In genomic region chr7:105737648-105738047, GRCm38 (mm10) we compare ENCODE assay signal across 8 mouse cellular contexts. TPM values are rescaled to one million over a fixed set of nuclear protein-coding genes. Genes with fewer than 3 reads are reported as not detected.
A peak's percentile ranks its signal among the peaks of the same experiment; 100 is the strongest.
DNase-seq lines count a peak whose midpoint lies in the region; ATAC-seq and TF ChIP-seq lines count a peak whose summit lies in the region.

No protein-coding gene starts in this region.

- H3ac ChIP-seq in myocyte (ENCODE audit: control insufficient read depth, insufficient read length) = peak overlapping the region; percentile 96

- DNase-seq in kidney, postnatal 0 days (ENCODE audit: low spot score) = peak; percentile 16
- no peak for DNase-seq in kidney, adult 9 months
- no peak for DNase-seq in hindbrain, postnatal 0 days (ENCODE audit: low spot score)
- DNase-seq in adrenal gland, postnatal 4 days (ENCODE audit: low spot score in 2 of 2) = no peak

- ATAC-seq in kidney, postnatal 0 days (replicated peaks; ENCODE audit: low FRiP score, low read depth) = no peak
- no peak for ATAC-seq in embryonic facial prominence, embryonic 12.5 days (ENCODE audit: insufficient number of reproducible peaks, insufficient read depth, low FRiP score, low TSS enrichment)
- ATAC-seq in hindbrain, postnatal 0 days = no peak
- no peak for ATAC-seq in megakaryocyte-erythroid progenitor cell, adult 5-6 weeks (replicated peaks; ENCODE audit: low FRiP score, low TSS enrichment, poor library complexity, severe bottlenecking)
- no peak for ATAC-seq in activated CD4-positive, CD25-positive, alpha-beta regulatory T cell, adult 4 months

- no peak for TF ChIP-seq POLR2A in myocyte (IDR thresholded peaks at IDR 0.05; ENCODE audit: insufficient read length, low read depth)

- no peak for TF ChIP-seq CTCF in kidney, postnatal 0 days (IDR thresholded peaks at IDR 0.05; ENCODE audit: low read depth)
- no peak for TF ChIP-seq CTCF in hindbrain, postnatal 0 days (IDR thresholded peaks at IDR 0.05; ENCODE audit: low read depth)

- WGBS in kidney, postnatal 0 days = 19% methylated on average over 3 of the region's 3 CpGs
- 37% methylated on average over 3 of the region's 3 CpGs for WGBS in embryonic facial prominence, embryonic 12.5 days
- 21% methylated on average over 3 of the region's 3 CpGs for WGBS in hindbrain, postnatal 0 days

- H3K4me3 ChIP-seq in kidney, postnatal 0 days (replicated peaks; ENCODE audit: low read depth, low read length) = peak overlapping the region; percentile 88
- H3K4me3 ChIP-seq in embryonic facial prominence, embryonic 12.5 days = peak overlapping the region; percentile 66
- H3K4me3 ChIP-seq in hindbrain, postnatal 0 days (ENCODE audit: low read length) = peak overlapping the region; percentile 57
- peak overlapping the region; percentile 99 for H3K4me3 ChIP-seq in myocyte

- no peaks in the 10 kb centered on the region for H3K9me3 ChIP-seq in kidney, postnatal 0 days (replicated peaks; ENCODE audit: low read length)
- no peaks in the 10 kb centered on the region for H3K9me3 ChIP-seq in embryonic facial prominence, embryonic 12.5 days
- no peaks in the 10 kb centered on the region for H3K9me3 ChIP-seq in hindbrain, postnatal 0 days (ENCODE audit: low read length)

- peak overlapping the region; percentile 95 for H3K27ac ChIP-seq in kidney, postnatal 0 days
- H3K27ac ChIP-seq in embryonic facial prominence, embryonic 12.5 days = no peak overlapping the region
- H3K27ac ChIP-seq in hindbrain, postnatal 0 days = 0 out of 2 replicates have a peak overlapping the region, but pooled peaks have one; percentile 82

- H3K79me2 ChIP-seq in myocyte (ENCODE audit: control insufficient read depth, insufficient read depth) = peaks cover 65% of the 10 kb centered on the region

- no peaks in the 10 kb centered on the region for H3K27me3 ChIP-seq in kidney, postnatal 0 days (ENCODE audit: insufficient read depth, low read length)
- no peaks in the 10 kb centered on the region for H3K27me3 ChIP-seq in embryonic facial prominence, embryonic 12.5 days
- H3K27me3 ChIP-seq in hindbrain, postnatal 0 days (ENCODE audit: insufficient read depth, low read length) = no peaks in the 10 kb centered on the region
- H3K27me3 ChIP-seq in myocyte (ENCODE audit: control insufficient read depth, insufficient read depth, insufficient read length) = no peaks in the 10 kb centered on the region

- peaks cover 13% of the 10 kb centered on the region for H3K4me1 ChIP-seq in kidney, postnatal 0 days (replicated peaks; ENCODE audit: insufficient read depth, low read length)
- H3K4me1 ChIP-seq in embryonic facial prominence, embryonic 12.5 days = peaks cover 24% of the 10 kb centered on the region
- H3K4me1 ChIP-seq in hindbrain, postnatal 0 days (ENCODE audit: insufficient read depth, low read length) = 0 out of 2 replicates have a peak, but pooled peaks cover 5% of the 10 kb centered on the region

- H3K9ac ChIP-seq in kidney, postnatal 0 days (ENCODE audit: low read depth, low read length) = peak overlapping the region; percentile 90
- H3K9ac ChIP-seq in embryonic facial prominence, embryonic 12.5 days = peak overlapping the region; percentile 91; the same call in 1 of the 2 replicates
- peak overlapping the region; percentile 77; the same call in 1 of the 2 replicates for H3K9ac ChIP-seq in hindbrain, postnatal 0 days (replicated peaks; ENCODE audit: low read length)

- peak overlapping the region; percentile 76 for H3K4me2 ChIP-seq in kidney, postnatal 0 days (ENCODE audit: low read length)
- peak overlapping the region; percentile 70 for H3K4me2 ChIP-seq in embryonic facial prominence, embryonic 12.5 days (replicated peaks)
- H3K4me2 ChIP-seq in hindbrain, postnatal 0 days (ENCODE audit: low read depth, low read length) = peak overlapping the region; percentile 95
- peak overlapping the region; percentile 97 for H3K4me2 ChIP-seq in myocyte (ENCODE audit: low read depth)

- peaks cover 42% of the 10 kb centered on the region for H3K36me3 ChIP-seq in kidney, postnatal 0 days (ENCODE audit: insufficient read depth, low read length)
- peaks cover 47% of the 10 kb centered on the region for H3K36me3 ChIP-seq in embryonic facial prominence, embryonic 12.5 days
- H3K36me3 ChIP-seq in hindbrain, postnatal 0 days (ENCODE audit: insufficient read depth, low read length) = peaks cover 37% of the 10 kb centered on the region
- peaks cover 23% of the 10 kb centered on the region for H3K36me3 ChIP-seq in myocyte (ENCODE audit: control insufficient read depth, insufficient read depth)

TF ChIP-seq in myocyte, 11 proteins besides CTCF, POLR2A, EP300 and RAD21 (continues in another document):
- TF ChIP-seq USF1 (IDR thresholded peaks at IDR 0.05; ENCODE audit: low read depth) = no peak
- TF ChIP-seq TCF12 (IDR thresholded peaks at IDR 0.05; ENCODE audit: insufficient read depth, poor library complexity, severe bottlenecking) = no peak
- TF ChIP-seq REST (IDR thresholded peaks at IDR 0.05; ENCODE audit: insufficient read depth, insufficient read length) = no peak
- TF ChIP-seq TCF3 (IDR thresholded peaks at IDR 0.05; ENCODE audit: insufficient read length, low read depth) = no peak
- TF ChIP-seq MYOD1 (IDR thresholded peaks at IDR 0.05; ENCODE audit: control insufficient read depth in 1 of 3, insufficient read length in 2 of 3, low read depth in 2 of 3) = no peak
- TF ChIP-seq MAX (IDR thresholded peaks at IDR 0.05; ENCODE audit: low read depth) = no peak

RNA-seq across cellular contexts. Expression of gene Rrp8, which starts 0.5 kb away (rescaled TPM):
- 34.4 and 36.3 TPM in 2 replicates for polyA plus RNA-seq in kidney, postnatal 0 days (2015; fragmentation: Nextera tagmentation; extraction: Ambion mirVana)
- polyA plus RNA-seq in embryonic facial prominence, embryonic 12.5 days (2016; fragmentation: Nextera tagmentation; extraction: Ambion mirVana) = 43.3 and 46.1 TPM in 2 replicates
- 14.5 TPM in 2 replicates for total RNA-seq in hindbrain, postnatal 0 days (2014; rRNA removed)
- polyA plus RNA-seq in hindbrain, postnatal 0 days (2015; fragmentation: Nextera tagmentation; extraction: Ambion mirVana) = 18.9 and 20.8 TPM in 2 replicates
- polyA plus RNA-seq in myocyte (2012; fragmentation: generic; extraction: Trizol) = 15.5 TPM
- total RNA-seq in megakaryocyte-erythroid progenitor cell, adult 5-6 weeks (2014; fragmentation: Nextera tagmentation) = 46.4 and 52.3 TPM in 2 replicates
- 42.7 and 85.2 TPM in 2 replicates for total RNA-seq in megakaryocyte-erythroid progenitor cell, adult 5-6 weeks (2017)
- 10 to 100 TPM; 21.0 to 21.2 TPM for total RNA-seq in adrenal gland, postnatal 4 days (2021)
- polyA plus RNA-seq in activated CD4-positive, CD25-positive, alpha-beta regulatory T cell, adult 4 months (2017; shearing (Covaris generic)) = 10 to 100 TPM; 15.3 to 15.8 TPM

RNA-seq across cellular contexts. Expression of gene Ilk, which starts 1.3 kb away (rescaled TPM):
- 318 and 342 TPM in 2 replicates for polyA plus RNA-seq in kidney, postnatal 0 days (2015; fragmentation: Nextera tagmentation; extraction: Ambion mirVana)
- 248 and 257 TPM in 2 replicates for polyA plus RNA-seq in embryonic facial prominence, embryonic 12.5 days (2016; fragmentation: Nextera tagmentation; extraction: Ambion mirVana)
- 128 and 134 TPM in 2 replicates for total RNA-seq in hindbrain, postnatal 0 days (2014; rRNA removed)
- 159 and 165 TPM in 2 replicates for polyA plus RNA-seq in hindbrain, postnatal 0 days (2015; fragmentation: Nextera tagmentation; extraction: Ambion mirVana)
- polyA plus RNA-seq in myocyte (2012; fragmentation: generic; extraction: Trizol) = 250 TPM
- total RNA-seq in megakaryocyte-erythroid progenitor cell, adult 5-6 weeks (2014; fragmentation: Nextera tagmentation) = 134 and 140 TPM in 2 replicates
- total RNA-seq in megakaryocyte-erythroid progenitor cell, adult 5-6 weeks (2017) = 117 and 130 TPM in 2 replicates
- total RNA-seq in adrenal gland, postnatal 4 days (2021) = 100 to 1,000 TPM; 145 to 148 TPM
- polyA plus RNA-seq in activated CD4-positive, CD25-positive, alpha-beta regulatory T cell, adult 4 months (2017; shearing (Covaris generic)) = 100 to 1,000 TPM; 131 to 173 TPM

RNA-seq across cellular contexts. Expression of gene Taf10, which starts 6.5 kb away (rescaled TPM):
- 139 and 167 TPM in 2 replicates for polyA plus RNA-seq in kidney, postnatal 0 days (2015; fragmentation: Nextera tagmentation; extraction: Ambion mirVana)
- 175 TPM in 2 replicates for polyA plus RNA-seq in embryonic facial prominence, embryonic 12.5 days (2016; fragmentation: Nextera tagmentation; extraction: Ambion mirVana)
- 83.8 and 111 TPM in 2 replicates for total RNA-seq in hindbrain, postnatal 0 days (2014; rRNA removed)
- 120 and 124 TPM in 2 replicates for polyA plus RNA-seq in hindbrain, postnatal 0 days (2015; fragmentation: Nextera tagmentation; extraction: Ambion mirVana)
- 249 TPM for polyA plus RNA-seq in myocyte (2012; fragmentation: generic; extraction: Trizol)
- 333 and 378 TPM in 2 replicates for total RNA-seq in megakaryocyte-erythroid progenitor cell, adult 5-6 weeks (2014; fragmentation: Nextera tagmentation)
- total RNA-seq in megakaryocyte-erythroid progenitor cell, adult 5-6 weeks (2017) = 181 and 219 TPM in 2 replicates
- total RNA-seq in adrenal gland, postnatal 4 days (2021) = 100 to 1,000 TPM; 161 to 175 TPM
- polyA plus RNA-seq in activated CD4-positive, CD25-positive, alpha-beta regulatory T cell, adult 4 months (2017; shearing (Covaris generic)) = 10 to 100 TPM; 11.5 to 16.1 TPM

RNA-seq across cellular contexts. Expression of gene Tpp1, which starts 14.4 kb away (rescaled TPM):
- polyA plus RNA-seq in kidney, postnatal 0 days (2015; fragmentation: Nextera tagmentation; extraction: Ambion mirVana) = 114 and 123 TPM in 2 replicates
- polyA plus RNA-seq in embryonic facial prominence, embryonic 12.5 days (2016; fragmentation: Nextera tagmentation; extraction: Ambion mirVana) = 41.9 and 43.3 TPM in 2 replicates
- total RNA-seq in hindbrain, postnatal 0 days (2014; rRNA removed) = 64.6 and 74.7 TPM in 2 replicates
- polyA plus RNA-seq in hindbrain, postnatal 0 days (2015; fragmentation: Nextera tagmentation; extraction: Ambion mirVana) = 47.1 and 53.7 TPM in 2 replicates
- 40.4 TPM for polyA plus RNA-seq in myocyte (2012; fragmentation: generic; extraction: Trizol)
- 80.7 and 98.6 TPM in 2 replicates for total RNA-seq in megakaryocyte-erythroid progenitor cell, adult 5-6 weeks (2014; fragmentation: Nextera tagmentation)
- total RNA-seq in megakaryocyte-erythroid progenitor cell, adult 5-6 weeks (2017) = 26.8 and 37.9 TPM in 2 replicates
- total RNA-seq in adrenal gland, postnatal 4 days (2021) = 10 to 100 TPM; 85.0 to 95.7 TPM
- polyA plus RNA-seq in activated CD4-positive, CD25-positive, alpha-beta regulatory T cell, adult 4 months (2017; shearing (Covaris generic)) = 100 to 1,000 TPM in 1 of 2 experiments, 10 to 100 TPM in 1; 86.2 to 106 TPM

RNA-seq across cellular contexts. Expression of gene Dchs1, which starts 49.8 kb away (rescaled TPM):
- 5.6 and 6.1 TPM in 2 replicates for polyA plus RNA-seq in kidney, postnatal 0 days (2015; fragmentation: Nextera tagmentation; extraction: Ambion mirVana)
- 27.3 and 28.5 TPM in 2 replicates for polyA plus RNA-seq in embryonic facial prominence, embryonic 12.5 days (2016; fragmentation: Nextera tagmentation; extraction: Ambion mirVana)
- total RNA-seq in hindbrain, postnatal 0 days (2014; rRNA removed) = 96.9 and 109 TPM in 2 replicates
- 6.0 and 6.6 TPM in 2 replicates for polyA plus RNA-seq in hindbrain, postnatal 0 days (2015; fragmentation: Nextera tagmentation; extraction: Ambion mirVana)
- polyA plus RNA-seq in myocyte (2012; fragmentation: generic; extraction: Trizol) = 0.49 TPM
- total RNA-seq in megakaryocyte-erythroid progenitor cell, adult 5-6 weeks (2014; fragmentation: Nextera tagmentation) = not detected in 2 replicates
- total RNA-seq in megakaryocyte-erythroid progenitor cell, adult 5-6 weeks (2017) = not detected in 2 replicates
- 10 to 100 TPM; 23.7 to 29.4 TPM for total RNA-seq in adrenal gland, postnatal 4 days (2021)
- not detected for polyA plus RNA-seq in activated CD4-positive, CD25-positive, alpha-beta regulatory T cell, adult 4 months (2017; shearing (Covaris generic))
